Mouse (Mus musculus) adrenal gland, adult (tissue): ENCODE measurements around the gene Ppm1h.
A peak's percentile ranks its signal among the peaks of the same experiment; 100 is the strongest.

Experiments
- DNase-seq, 2 experiments: peaks; one replicate each; pipeline ENCODE4 v3.0.0; 2022 to 2023; ENCODE audit warnings: low spot score in 1 of 2; ENCODE audit not compliant: inconsistent age in 2 of 2

Ppm1h gene

GRCm38 (mm10) chr10:122887528-122888183 is 209.1 kb downstream of the Ppm1h start:
- DNase-seq: peak; percentile 27 to 56

GRCm38 (mm10) chr10:122890682-122891350 is 212.3 kb downstream of the Ppm1h start:
- DNase-seq: no peak

- DNase-seq: no peak
Observed at GRCm38 (mm10) chr10:122891461-122891860, 212.9 kb downstream of the Ppm1h start.

DNA sequence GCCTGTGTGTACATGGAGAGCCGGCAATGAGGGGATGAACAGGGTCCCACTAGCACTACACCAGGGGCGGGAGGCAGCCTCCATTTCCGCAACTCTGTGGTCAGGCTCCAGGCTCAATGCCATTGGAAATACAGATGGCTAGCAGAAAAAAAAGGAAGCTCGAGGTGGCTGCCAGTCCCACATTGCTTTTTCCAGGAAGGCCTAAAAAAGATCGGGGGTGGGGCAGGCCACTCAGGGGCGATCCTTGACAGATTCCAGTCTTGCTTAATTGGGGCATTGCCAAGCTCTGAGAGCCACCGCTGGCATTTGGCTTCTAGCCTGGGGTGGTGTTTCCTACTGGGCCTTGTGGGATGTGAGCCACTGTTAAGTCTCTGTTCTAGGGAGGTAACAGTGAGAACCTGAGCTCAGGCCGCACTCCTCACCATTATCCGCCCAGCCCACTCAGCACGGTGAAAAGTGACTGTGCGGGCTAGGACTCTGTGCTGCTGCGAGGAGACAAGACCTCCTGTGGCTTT is 216.1 kb downstream of the Ppm1h start:
- DNase-seq: peak; percentile 75 to 95

DNA sequence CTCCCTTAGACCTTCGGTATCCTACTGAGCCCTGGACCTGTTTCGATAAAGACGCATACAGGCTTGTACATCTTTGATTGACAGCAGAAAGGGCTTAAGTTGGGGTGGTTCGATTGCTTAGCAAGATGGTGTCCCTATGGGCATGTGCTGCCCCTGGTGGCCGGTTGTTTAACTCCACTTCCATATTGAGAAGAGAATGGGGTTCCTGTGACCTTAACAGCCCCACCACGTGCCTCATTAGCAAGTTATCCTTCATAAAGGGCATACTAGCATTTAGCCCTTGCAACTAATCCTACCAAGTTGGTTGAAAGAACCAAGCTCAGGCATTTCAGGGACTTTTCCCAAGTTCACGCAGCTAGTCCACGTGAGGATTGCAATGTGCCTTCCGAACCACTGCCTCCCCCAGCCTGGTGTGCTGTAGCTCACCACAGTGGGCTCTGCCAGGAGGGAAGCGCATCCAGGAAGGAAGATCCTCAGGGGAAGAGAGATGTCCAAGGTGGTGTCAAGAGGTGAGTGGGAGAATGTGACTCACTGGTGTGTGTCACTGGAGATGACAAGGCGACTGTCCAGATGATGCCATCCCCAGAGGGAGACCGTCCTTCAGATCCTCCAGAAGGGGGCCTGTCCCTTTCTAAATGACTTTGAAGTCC is 216.7 kb downstream of the Ppm1h start:
- peak; percentile 82 to 90 for DNase-seq

GRCm38 (mm10) chr10:122899971-122900370 is 221.4 kb downstream of the Ppm1h start:
- DNase-seq: peak in 1 of 2 experiments; percentile 36

GRCm38 (mm10) chr10:122900466-122900865 is 221.9 kb downstream of the Ppm1h start:
- peak; percentile 31 to 62 for DNase-seq

GRCm38 (mm10) chr10:122901379-122901778 is 222.8 kb downstream of the Ppm1h start:
- DNase-seq: no peak

DNA sequence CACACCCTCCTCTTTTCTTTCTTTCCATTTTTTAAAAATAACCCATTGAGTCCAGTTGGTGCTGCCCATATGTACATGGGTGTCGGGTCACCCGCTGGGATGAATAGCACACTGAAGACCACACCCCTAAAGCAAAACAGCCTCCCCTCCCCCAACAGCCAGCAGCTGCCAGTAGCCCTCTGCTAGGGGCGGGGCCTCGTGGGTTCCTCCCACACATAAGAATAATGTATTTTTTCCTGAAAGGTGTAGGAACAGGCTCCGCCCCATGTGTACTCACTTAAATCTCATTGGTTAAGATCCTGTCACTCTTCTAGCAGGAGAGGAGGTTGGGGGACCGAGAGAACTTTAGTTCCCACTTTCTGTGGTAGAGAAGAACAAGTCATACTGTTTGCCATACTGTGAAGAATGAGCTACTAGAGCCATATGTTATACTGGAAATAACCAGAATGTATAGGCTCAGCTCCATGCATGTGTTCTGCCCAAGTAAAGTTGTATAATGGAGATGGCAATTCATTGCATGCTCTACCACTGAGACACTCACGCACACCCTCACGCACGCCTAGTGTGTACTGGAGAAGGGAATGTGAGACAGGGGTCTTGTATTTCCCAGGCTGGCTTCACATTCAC is 231.0 kb downstream of the Ppm1h start:
- no peak for DNase-seq

DNA sequence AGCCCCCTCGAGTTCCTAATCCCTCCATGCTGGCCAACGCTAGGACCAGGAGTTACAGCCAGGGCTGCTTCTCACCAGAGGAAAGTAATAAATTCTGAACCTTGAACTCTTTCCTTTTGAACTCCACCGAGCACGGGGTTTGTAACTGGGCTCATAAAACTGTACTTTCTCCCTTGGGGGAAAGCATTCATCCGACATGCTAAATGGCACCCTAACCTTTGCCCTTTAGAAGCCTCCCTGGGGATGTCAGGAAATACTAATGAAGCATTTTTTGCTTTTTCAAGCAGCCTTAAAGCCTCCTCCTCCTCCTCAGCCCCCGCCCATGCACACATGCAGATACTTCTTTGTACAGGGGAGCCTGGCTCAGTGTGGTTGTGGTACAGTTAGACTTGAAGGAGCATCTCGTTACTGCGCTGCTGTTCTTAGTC is 232.2 kb downstream of the Ppm1h start:
- DNase-seq: no peak

DNA sequence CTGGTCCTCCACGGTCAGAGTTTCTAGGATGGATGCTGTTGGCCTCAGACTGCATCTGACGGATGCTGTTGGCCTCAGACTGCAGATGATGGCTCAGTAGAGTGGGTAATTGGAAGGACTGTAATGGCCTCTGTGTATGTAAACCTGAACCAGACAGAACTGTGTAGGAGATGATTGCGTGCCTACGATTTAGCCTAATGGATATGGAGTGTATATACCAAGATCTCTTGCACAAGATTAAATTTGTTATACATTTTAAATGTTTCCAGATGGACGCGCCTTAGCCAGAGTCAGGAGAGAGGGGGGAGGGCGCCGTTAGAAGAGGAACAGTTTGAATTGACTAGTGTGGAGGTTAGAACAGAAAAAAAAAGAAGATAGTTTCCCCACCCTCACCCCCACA is 233.1 kb downstream of the Ppm1h start:
- DNase-seq: no peak

GRCm38 (mm10) chr10:122912086-122912690 is 233.6 kb downstream of the Ppm1h start:
- no peak for DNase-seq

DNA sequence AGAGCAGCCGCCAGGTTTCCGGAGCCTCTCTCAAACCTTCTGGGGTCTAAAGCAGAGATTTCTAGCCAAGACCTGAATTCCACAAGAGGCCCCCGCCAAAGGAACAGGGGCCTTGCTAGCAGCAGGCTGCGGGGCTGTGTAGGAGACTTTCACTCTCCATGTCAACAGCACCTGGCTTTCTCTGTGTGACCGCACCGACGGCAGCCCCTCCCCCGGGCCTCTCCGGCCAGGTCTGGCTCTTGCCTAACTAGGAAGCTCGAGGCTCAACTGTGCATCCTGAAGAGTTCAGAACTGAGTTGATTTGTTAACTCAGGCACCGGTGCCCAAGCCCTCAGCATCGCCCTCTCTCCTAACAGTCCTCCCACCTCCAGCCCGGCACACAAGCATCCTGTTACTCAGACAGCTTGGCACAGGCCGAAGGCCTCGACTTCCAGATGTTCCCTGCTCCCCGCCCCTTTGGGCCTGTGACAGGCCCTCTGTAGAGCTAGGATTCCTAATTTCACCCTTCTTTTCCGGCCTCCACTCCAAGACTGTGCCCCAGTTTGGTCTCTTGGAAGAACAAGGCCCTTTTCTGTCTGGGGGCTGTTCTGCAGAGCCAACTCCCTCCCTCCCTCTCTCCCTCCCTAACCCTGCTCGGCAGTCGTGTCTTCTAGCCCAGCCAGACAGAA is 234.3 kb downstream of the Ppm1h start:
- DNase-seq: peak; percentile 78 to 90

DNA sequence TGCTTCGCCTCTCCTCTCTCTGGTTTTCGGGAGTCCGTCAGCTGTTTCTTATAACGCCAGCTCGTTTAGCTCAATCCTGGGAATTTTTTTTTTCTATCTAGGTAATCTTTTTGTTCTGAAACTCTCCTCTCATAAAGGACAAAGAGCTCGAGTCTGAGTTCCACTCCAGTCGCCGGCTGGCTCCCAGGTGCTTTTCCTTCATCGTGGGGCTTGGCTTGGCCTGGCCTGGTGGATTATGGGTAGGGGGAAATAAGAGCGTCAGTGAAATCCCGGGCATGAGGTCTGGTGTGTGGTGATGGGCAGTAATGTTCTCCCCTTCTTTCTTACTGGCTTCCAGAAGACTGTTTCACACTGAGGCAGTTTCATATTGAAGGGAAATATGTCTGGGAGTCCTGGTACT is 234.8 kb downstream of the Ppm1h start:
- no peak for DNase-seq

DNA sequence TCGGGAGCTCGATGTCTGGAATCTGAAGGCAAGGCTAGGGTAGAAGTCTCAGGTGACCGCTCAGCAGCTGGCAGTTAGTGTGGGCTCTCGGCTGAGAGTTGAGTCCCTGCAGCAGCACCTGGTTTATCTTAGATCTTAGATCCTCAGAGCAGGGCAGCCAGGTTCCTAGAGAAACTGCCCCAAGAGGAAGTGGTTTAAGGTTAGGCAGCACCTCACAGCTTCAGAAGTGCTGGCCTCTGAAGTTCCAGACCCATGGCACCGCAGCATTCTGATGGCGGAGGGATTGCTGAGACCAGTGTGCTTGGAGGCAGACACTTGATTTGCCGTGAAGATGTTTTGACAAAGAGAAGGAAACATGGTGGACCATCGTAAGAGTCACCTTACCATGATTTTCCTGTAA is 237.3 kb downstream of the Ppm1h start:
- no peak for DNase-seq

- no peak for DNase-seq
Observed at GRCm38 (mm10) chr10:122917648-122918324, 239.2 kb downstream of the Ppm1h start.

DNA sequence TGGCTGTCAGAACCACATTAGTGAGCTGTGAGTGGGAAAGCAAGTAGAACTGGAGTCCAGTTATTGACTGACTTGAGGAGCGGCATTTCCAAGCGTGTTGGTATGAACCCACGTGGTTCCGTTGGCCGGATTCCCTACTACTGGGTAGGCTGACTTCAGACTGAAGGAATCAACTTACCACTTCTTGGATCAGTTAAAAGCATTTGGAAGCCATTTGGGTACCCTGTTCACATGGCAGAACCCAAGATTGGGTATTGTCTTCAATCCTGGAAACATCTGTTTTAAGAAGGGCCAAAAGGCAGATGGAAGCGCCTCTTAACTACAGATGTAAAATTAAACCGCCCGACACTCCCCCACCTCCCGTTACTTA is 239.7 kb downstream of the Ppm1h start:
- DNase-seq: no peak

- DNase-seq: no peak
Observed at GRCm38 (mm10) chr10:122918754-122919153, 240.2 kb downstream of the Ppm1h start.

GRCm38 (mm10) chr10:122919416-122919815 is 240.9 kb downstream of the Ppm1h start:
- no peak for DNase-seq

GRCm38 (mm10) chr10:122920218-122920795 is 241.7 kb downstream of the Ppm1h start:
- DNase-seq: no peak
